Mouse (Mus musculus) left cerebral cortex, postnatal 10 days (tissue): ENCODE results near the gene Proca1. TPM values are rescaled to one million over a fixed set of nuclear protein-coding genes. Genes with fewer than 3 reads are reported as not detected.

Experiments used
- microRNA-seq: library from miRNA; unstranded; fragments of <30 nt; microRNA quantifications from one replicate; pipeline ENCODE4 v1.2.0, GENCODE M21; 2022
- total RNA-seq, 2 experiments: library from RNA; stranded (reverse); gene quantifications; 2 replicates each; pipeline ENCODE4 v1.2.3; 2021

Proca1 gene
- total RNA-seq, 2 experiments from 2014 or later, result 3.6 to 4.7 TPM

Small RNAs within 50 kb of the gene (microRNA-seq; reads per million reads assigned to microRNA genes)
- 1.7 reads per million for gene Mir7653

Other genes starting within 250 kb of the Proca1 start
- 10 to 100 TPM; 48.9 to 51.4 TPM for gene Phf12, start 210.6 kb upstream of the Proca1 start, total RNA-seq
- 10 to 100 TPM; 22.6 to 24.6 TPM for gene Dhrs13, start 161.1 kb upstream of the Proca1 start, total RNA-seq
- 100 to 1,000 TPM; 148 TPM for gene Flot2, start 155.5 kb upstream of the Proca1 start, total RNA-seq
- 10 to 100 TPM; 16.7 to 18.5 TPM for gene Eral1, start 113.0 kb upstream of the Proca1 start, total RNA-seq
- 10 to 100 TPM; 26.1 to 26.6 TPM for gene Fam222b, start 98.7 kb upstream of the Proca1 start, total RNA-seq
- gene Traf4, start 27.8 kb upstream of the Proca1 start, total RNA-seq, result 10 to 100 TPM; 31.0 to 32.6 TPM
- 1 to 10 TPM; 4.8 to 5.8 TPM for gene Nek8, start 16.7 kb upstream of the Proca1 start, total RNA-seq
- gene Tlcd1, start 16.7 kb upstream of the Proca1 start, total RNA-seq, result 10 to 100 TPM; 23.8 to 27.9 TPM
- gene Rpl23a, start 9.8 kb upstream of the Proca1 start, total RNA-seq, result 100 to 1,000 TPM; 802 to 805 TPM
- gene Rab34, start 5.0 kb upstream of the Proca1 start, total RNA-seq, result 10 to 100 TPM; 37.0 to 39.8 TPM
- 10 to 100 TPM; 60.5 to 65.2 TPM for gene Sdf2, start 52.4 kb downstream of the Proca1 start, total RNA-seq
- 10 to 100 TPM; 86.3 to 87.6 TPM for gene Supt6, start 52.6 kb downstream of the Proca1 start, total RNA-seq
- gene 2610507B11Rik, start 68.4 kb downstream of the Proca1 start, total RNA-seq, result 100 to 1,000 TPM; 161 to 169 TPM
- 1 to 10 TPM; 1.6 TPM for gene BC030499, start 97.4 kb downstream of the Proca1 start, total RNA-seq
- gene Spag5, start 108.1 kb downstream of the Proca1 start, total RNA-seq, result 1 to 10 TPM; 3.1 to 3.9 TPM
- 100 to 1,000 TPM; 291 to 324 TPM for gene Aldoc, start 129.6 kb downstream of the Proca1 start, total RNA-seq
- 10 to 100 TPM; 72.3 to 76.6 TPM for gene Pigs, start 135.0 kb downstream of the Proca1 start, total RNA-seq
- gene Unc119, start 150.1 kb downstream of the Proca1 start, total RNA-seq, result 10 to 100 TPM; 34.6 to 35.8 TPM
- gene Foxn1, start 193.2 kb downstream of the Proca1 start, total RNA-seq, result not detected
- not detected for gene Slc13a2, start 228.8 kb downstream of the Proca1 start, total RNA-seq